In genomic region chr10:81358209-81358608, GRCm38 (mm10) we compare ENCODE assay signal across 8 mouse cellular contexts. TPM values are rescaled to one million over a fixed set of nuclear protein-coding genes. Genes with fewer than 3 reads are reported as not detected.
DNase-seq lines count a peak whose midpoint lies in the region; ATAC-seq and TF ChIP-seq lines count a peak whose summit lies in the region.

No protein-coding gene starts in this region.

- no peaks in the 10 kb centered on the region for H3K36me3 ChIP-seq in C2C12 (ENCODE audit: control insufficient read depth, insufficient read depth)
- H3K36me3 ChIP-seq in forebrain, embryonic 15.5 days, result no peaks in the 10 kb centered on the region
- peaks cover 5% of the 10 kb centered on the region; the same call in 1 of the 2 replicates for H3K36me3 ChIP-seq in liver, embryonic 16.5 days (ENCODE audit: control insufficient read depth, insufficient read depth)

- no peaks in the 10 kb centered on the region for H3K9me3 ChIP-seq in forebrain, embryonic 15.5 days
- H3K9me3 ChIP-seq in liver, embryonic 16.5 days (replicated peaks; ENCODE audit: control insufficient read depth, low read length), result no peaks in the 10 kb centered on the region

- H3K79me3 ChIP-seq in C2C12 (ENCODE audit: low read depth), result no peaks in the 10 kb centered on the region

- peaks cover 20% of the 10 kb centered on the region for H3K4me1 ChIP-seq in cerebellum, adult 2 months (ENCODE audit: control insufficient read depth, insufficient read depth, low read length)
- H3K4me1 ChIP-seq in forebrain, embryonic 15.5 days, result peaks cover 19% of the 10 kb centered on the region
- H3K4me1 ChIP-seq in liver, embryonic 16.5 days (ENCODE audit: control insufficient read depth, low read depth, low read length), result peaks cover 68% of the 10 kb centered on the region

- WGBS in cerebellum, adult 2 months, result 12% methylated on average over 4 of the region's 4 CpGs
- WGBS in forebrain, embryonic 15.5 days, result 46% methylated on average over 4 of the region's 4 CpGs
- WGBS in liver, embryonic 16.5 days (ENCODE audit: insufficient replicate concordance), result 20% methylated on average over 4 of the region's 4 CpGs

- H3K79me2 ChIP-seq in C2C12 (ENCODE audit: control insufficient read depth, insufficient read depth), result no peaks in the 10 kb centered on the region

- H3K4me3 ChIP-seq in cerebellum, adult 2 months (replicated peaks; ENCODE audit: insufficient read depth, low read depth, low read length), result peak overlapping the region; percentile 82
- H3K4me3 ChIP-seq in C2C12 (ENCODE audit: insufficient read depth, poor library complexity, severe bottlenecking), result peak overlapping the region; percentile 50
- H3K4me3 ChIP-seq in forebrain, embryonic 15.5 days, result peak overlapping the region; percentile 79
- peak overlapping the region; percentile 87 for H3K4me3 ChIP-seq in liver, embryonic 16.5 days (ENCODE audit: low read depth, low read length)

- peak overlapping the region; percentile 99 for H3ac ChIP-seq in C2C12 (ENCODE audit: control insufficient read depth, insufficient read length, low read depth)

- no peak for ATAC-seq in forebrain, embryonic 15.5 days (replicated peaks)
- no peak for ATAC-seq in liver, embryonic 16.5 days (ENCODE audit: low read depth)

- H3K4me2 ChIP-seq in forebrain, embryonic 15.5 days (replicated peaks), result peak overlapping the region; percentile 96
- peak overlapping the region; percentile 92 for H3K4me2 ChIP-seq in liver, embryonic 16.5 days (ENCODE audit: low read depth, low read length)

- DNase-seq in cerebellum, adult 2 months, result no peak
- DNase-seq in cerebellum, adult 18-20 months, result no peak
- no peak for DNase-seq in frontal cortex, postnatal 14 days (ENCODE audit: low spot score in 2 of 2)
- DNase-seq in B cell, adult 2 months, result no peak
- DNase-seq in embryo, embryonic 11 days, result no peak

- no peaks in the 10 kb centered on the region for H3K27me3 ChIP-seq in cerebellum, adult 2 months (ENCODE audit: control insufficient read depth, insufficient read depth, low read length)
- H3K27me3 ChIP-seq in C2C12 (ENCODE audit: control insufficient read depth, insufficient read depth, insufficient read length), result no peaks in the 10 kb centered on the region
- peaks cover 2% of the 10 kb centered on the region for H3K27me3 ChIP-seq in forebrain, embryonic 15.5 days
- H3K27me3 ChIP-seq in liver, embryonic 16.5 days (ENCODE audit: control insufficient read depth, insufficient read depth, low read depth, low read length), result no peaks in the 10 kb centered on the region

- peak overlapping the region; percentile 76 for H3K9ac ChIP-seq in forebrain, embryonic 15.5 days (replicated peaks)
- peak overlapping the region; percentile 97 for H3K9ac ChIP-seq in liver, embryonic 16.5 days (ENCODE audit: low read depth, low read length)

- TF ChIP-seq CTCF in cerebellum, adult 2 months (IDR thresholded peaks at IDR 0.05; ENCODE audit: borderline replicate concordance, insufficient read depth, low read depth, low read length), result no peak
- TF ChIP-seq CTCF in C2C12 (IDR thresholded peaks at IDR 0.05; ENCODE audit: control insufficient read depth, insufficient read depth, insufficient read length), result no peak

- H3K27ac ChIP-seq in cerebellum, adult 2 months (ENCODE audit: insufficient read depth, low read length), result no peak overlapping the region
- no peak overlapping the region for H3K27ac ChIP-seq in forebrain, embryonic 15.5 days (replicated peaks)
- peak overlapping the region; percentile 84 for H3K27ac ChIP-seq in liver, embryonic 16.5 days (ENCODE audit: low read length)

- TF ChIP-seq POLR2A in cerebellum, adult 2 months (IDR thresholded peaks at IDR 0.05; ENCODE audit: borderline replicate concordance, insufficient read depth, low read length), result no peak

TF ChIP-seq in C2C12, 6 proteins besides CTCF, POLR2A, EP300 and RAD21:
- TF ChIP-seq FOSL1 (IDR thresholded peaks at IDR 0.05; ENCODE audit: insufficient read depth, low read length, poor library complexity, severe bottlenecking) (no peak), MAX (IDR thresholded peaks at IDR 0.05) (no peak), USF1 (IDR thresholded peaks at IDR 0.05; ENCODE audit: low read depth) (no peak), MYOG (IDR thresholded peaks at IDR 0.05; ENCODE audit: control insufficient read depth, extremely low read depth, insufficient read length) (no peak), CEBPB (IDR thresholded peaks at IDR 0.05; ENCODE audit: low read depth) (no peak), MYOD1 (IDR thresholded peaks at IDR 0.05; ENCODE audit: control insufficient read depth, insufficient read length, low read depth) (no peak)

RNA-seq across cellular contexts. Expression of gene Mfsd12, which starts 0.9 kb away (rescaled TPM):
- 34.8 and 35.0 TPM in 2 replicates for polyA plus RNA-seq in cerebellum, adult 2 months (2012; rRNA removed)
- polyA plus RNA-seq in C2C12 (2012; fragmentation: generic; extraction: Trizol), result 8.2 TPM
- polyA plus RNA-seq in forebrain, embryonic 15.5 days (2015; fragmentation: Nextera tagmentation; extraction: Ambion mirVana), result 11.2 and 11.9 TPM in 2 replicates
- polyA plus RNA-seq in liver, embryonic 16.5 days (2015; fragmentation: Nextera tagmentation; extraction: Ambion mirVana), result 9.2 and 11.9 TPM in 2 replicates

RNA-seq across cellular contexts. Expression of gene 4930404N11Rik, which starts 7.4 kb away (rescaled TPM):
- 0.24 and 0.36 TPM in 2 replicates for polyA plus RNA-seq in cerebellum, adult 2 months (2012; rRNA removed)
- 0.51 TPM for polyA plus RNA-seq in C2C12 (2012; fragmentation: generic; extraction: Trizol)
- 0.73 and 1.3 TPM in 2 replicates for polyA plus RNA-seq in forebrain, embryonic 15.5 days (2015; fragmentation: Nextera tagmentation; extraction: Ambion mirVana)
- polyA plus RNA-seq in liver, embryonic 16.5 days (2015; fragmentation: Nextera tagmentation; extraction: Ambion mirVana), result 1.9 and 2.5 TPM in 2 replicates

RNA-seq across cellular contexts. Expression of gene Hmg20b, which starts 7.9 kb away (rescaled TPM):
- polyA plus RNA-seq in cerebellum, adult 2 months (2012; rRNA removed), result 42.7 and 43.4 TPM in 2 replicates
- 89.0 TPM for polyA plus RNA-seq in C2C12 (2012; fragmentation: generic; extraction: Trizol)
- polyA plus RNA-seq in forebrain, embryonic 15.5 days (2015; fragmentation: Nextera tagmentation; extraction: Ambion mirVana), result 41.4 and 43.3 TPM in 2 replicates
- 19.8 and 22.5 TPM in 2 replicates for polyA plus RNA-seq in liver, embryonic 16.5 days (2015; fragmentation: Nextera tagmentation; extraction: Ambion mirVana)

RNA-seq across cellular contexts. Expression of gene Gipc3, which starts 15.1 kb away (rescaled TPM):
- 0.97 and 1.0 TPM in 2 replicates for polyA plus RNA-seq in cerebellum, adult 2 months (2012; rRNA removed)
- 0.08 TPM for polyA plus RNA-seq in C2C12 (2012; fragmentation: generic; extraction: Trizol)
- polyA plus RNA-seq in forebrain, embryonic 15.5 days (2015; fragmentation: Nextera tagmentation; extraction: Ambion mirVana), result not detected in 2 replicates
- polyA plus RNA-seq in liver, embryonic 16.5 days (2015; fragmentation: Nextera tagmentation; extraction: Ambion mirVana), result not detected in 2 replicates

RNA-seq across cellular contexts. Expression of gene Fzr1, which starts 20.1 kb away (rescaled TPM):
- polyA plus RNA-seq in cerebellum, adult 2 months (2012; rRNA removed), result 75.8 and 81.5 TPM in 2 replicates
- 61.6 TPM for polyA plus RNA-seq in C2C12 (2012; fragmentation: generic; extraction: Trizol)
- polyA plus RNA-seq in forebrain, embryonic 15.5 days (2015; fragmentation: Nextera tagmentation; extraction: Ambion mirVana), result 133 and 135 TPM in 2 replicates
- polyA plus RNA-seq in liver, embryonic 16.5 days (2015; fragmentation: Nextera tagmentation; extraction: Ambion mirVana), result 128 and 138 TPM in 2 replicates
